Mouse (Mus musculus) olfactory bulb, adult 2 months (tissue): ENCODE measurements around the gene Wdr4. TPM values are rescaled to one million over a fixed set of nuclear protein-coding genes. Genes with fewer than 3 reads are reported as not detected.

ENCODE experiments used
- H3K27ac ChIP-seq: fragments of 200-500 bp; 2 replicates; pipeline ENCODE4 v1.5.1; 2012; ENCODE audit warnings: low read depth, low read length; ENCODE audit not compliant: insufficient read depth
- H3K4me1 ChIP-seq: fragments of 200-500 bp; 2 replicates; pipeline ENCODE4 v1.6.1; 2012; ENCODE audit warnings: low read length; ENCODE audit not compliant: control insufficient read depth, insufficient read depth
- H3K4me3 ChIP-seq: fragments of 200-500 bp; 2 replicates; pipeline ENCODE4 v1.5.1; 2012; ENCODE audit warnings: mild to moderate bottlenecking, low read depth, low read length, moderate library complexity; ENCODE audit not compliant: insufficient read depth
- CTCF ChIP-seq: fragments of 200-500 bp; IDR thresholded peaks from 2 replicates; pipeline ENCODE4 v1.5.1; 2012; ENCODE audit warnings: low read depth, mild to moderate bottlenecking, low read length, moderate library complexity; ENCODE audit not compliant: insufficient read depth
- POLR2A ChIP-seq: fragments of 200-500 bp; IDR thresholded peaks from 2 replicates; pipeline ENCODE4 v1.6.1; 2012; ENCODE audit warnings: mild to moderate bottlenecking, low read depth, low read length, moderate library complexity; ENCODE audit not compliant: insufficient read depth
- WGBS: fragments of 180-500 bp; shearing (Covaris S2); methylation state at CpG from one replicate; pipeline ENCODE4 v1.1.7; 2018; 5-methylcytosine and 5-hydroxymethylcytosine counted together
- polyA plus RNA-seq: library from polyadenylated mRNA; stranded (reverse); fragments of >200 nt; gene quantifications from 2 replicates; pipeline ENCODE4 v1.2.4, GENCODE M21; 2012; ENCODE audit warnings: low replicate concordance; ENCODE audit not compliant: missing spikeins, insufficient read depth, insufficient read length

Gene Wdr4
- polyA plus RNA-seq, 1 experiment = not detected

DNA sequence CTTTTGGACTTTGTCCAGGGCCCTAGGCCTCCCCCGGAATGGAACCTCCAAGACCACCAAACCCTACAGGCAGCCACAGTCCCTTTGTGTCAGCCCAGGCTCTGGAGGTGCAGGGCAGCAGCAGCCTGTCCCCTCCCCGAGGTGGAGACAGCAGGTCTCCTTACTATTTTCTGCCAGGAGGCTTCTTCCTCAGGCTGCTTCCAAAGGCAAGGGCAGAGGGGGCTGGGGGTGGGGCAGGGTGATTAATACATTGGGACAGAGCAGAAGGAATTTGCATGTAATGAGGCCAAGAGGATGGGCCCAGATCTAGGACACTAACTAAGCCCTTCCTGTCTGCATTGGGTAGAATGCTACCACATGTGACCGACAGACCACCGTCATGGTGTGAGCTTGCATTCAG is 59.4 kb downstream of the Wdr4 start:
- peaks cover 11% of the 10 kb centered on the region for H3K4me1 ChIP-seq
- H3K27ac ChIP-seq = no peak overlapping the region
- TF ChIP-seq POLR2A (no peak), CTCF (no peak)
- H3K4me3 ChIP-seq = no peak overlapping the region
- WGBS = 62% methylated on average over 4 of the region's 4 CpGs

DNA sequence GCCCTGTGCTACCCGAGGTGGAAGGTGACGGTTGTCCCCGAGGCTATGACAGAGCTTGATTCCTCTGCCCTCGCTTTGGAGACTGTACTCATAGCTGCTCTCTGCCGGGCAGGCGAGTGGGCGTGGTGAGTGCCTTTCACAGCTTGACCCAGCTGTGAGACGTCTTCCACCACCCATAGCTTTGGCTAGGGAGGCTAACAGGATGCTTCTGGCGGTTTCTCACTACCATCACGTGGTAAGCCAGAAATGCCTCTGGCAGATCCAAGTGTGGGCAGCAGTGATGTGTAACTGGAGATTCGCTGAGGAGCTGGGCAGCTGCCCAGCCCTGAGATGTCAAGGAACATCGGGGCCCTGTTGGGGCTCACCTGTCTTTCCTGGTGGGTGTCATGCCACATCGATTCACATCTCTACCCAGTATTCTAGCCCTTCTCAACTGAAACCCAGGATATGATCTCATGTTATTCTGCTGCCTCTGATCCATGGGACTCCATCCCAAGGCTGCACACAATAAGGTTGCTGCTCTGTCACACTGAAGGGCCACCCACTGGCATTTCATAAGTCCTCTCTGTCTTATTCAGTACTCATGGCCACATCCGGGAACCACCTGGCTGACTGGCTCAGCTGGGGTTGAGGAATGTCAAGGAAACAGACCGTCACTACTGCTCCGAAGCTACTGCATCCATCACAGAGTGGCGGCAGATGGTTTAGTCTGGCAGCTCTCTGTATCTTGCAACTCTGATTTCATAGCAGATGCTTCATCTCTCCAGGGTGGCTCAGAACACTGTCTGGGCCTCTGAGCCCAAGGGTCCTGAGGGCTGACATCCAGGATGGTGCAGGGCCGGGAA is 62.8 kb downstream of the Wdr4 start:
- WGBS = 63% methylated on average over 18 of the region's 18 CpGs
- TF ChIP-seq POLR2A = no peak
- TF ChIP-seq CTCF = no peak
- no peak overlapping the region for H3K27ac ChIP-seq
- H3K4me1 ChIP-seq = peaks cover 11% of the 10 kb centered on the region
- no peak overlapping the region for H3K4me3 ChIP-seq

DNA sequence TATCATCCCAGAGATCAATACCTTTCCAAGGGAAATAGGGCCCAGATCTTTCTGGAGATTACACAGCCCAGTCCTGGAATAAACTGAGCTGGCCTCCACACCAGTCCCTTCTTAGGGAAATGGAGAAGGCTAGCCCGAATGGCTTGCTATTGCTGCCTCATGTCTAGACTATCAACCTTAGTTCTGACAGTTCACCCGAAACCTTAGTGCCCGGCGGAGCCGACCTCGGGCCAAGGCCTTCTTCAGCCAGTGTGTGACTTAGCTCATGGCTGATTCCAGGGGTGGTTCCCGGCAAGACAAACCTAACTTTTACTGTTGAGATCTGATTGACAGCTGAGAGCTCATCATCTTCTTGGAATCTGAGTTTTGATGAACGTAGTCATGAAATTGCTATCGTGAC is 65.7 kb downstream of the Wdr4 start:
- H3K27ac ChIP-seq = no peak overlapping the region
- no peak for TF ChIP-seq POLR2A
- no peak for TF ChIP-seq CTCF
- peaks cover 16% of the 10 kb centered on the region for H3K4me1 ChIP-seq
- H3K4me3 ChIP-seq = no peak overlapping the region
- 93% methylated on average over 9 of the region's 9 CpGs for WGBS

DNA sequence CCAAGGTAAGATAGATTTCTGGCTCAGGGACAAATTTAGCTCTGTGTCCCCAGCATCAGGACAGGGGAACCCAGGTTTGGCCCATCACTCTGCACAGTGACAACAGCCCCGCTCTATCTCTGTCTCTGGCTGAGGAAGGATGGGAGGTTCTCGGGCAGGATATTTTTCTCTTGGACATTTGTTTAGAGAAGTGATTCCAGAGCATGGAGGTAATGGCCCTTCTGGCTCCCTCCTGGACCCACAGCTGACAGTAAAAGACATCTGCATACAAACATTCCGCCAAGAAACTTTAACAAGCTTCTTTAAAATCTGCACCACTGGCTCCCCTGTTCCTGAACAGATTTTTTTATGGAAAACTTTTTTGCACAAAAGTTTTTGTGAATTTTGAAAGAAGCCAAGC is 66.3 kb downstream of the Wdr4 start:
- Histone ChIP-seq H3K4me3 (no peak overlapping the region), H3K27ac (no peak overlapping the region), H3K4me1 (peaks cover 16% of the 10 kb centered on the region)
- TF ChIP-seq POLR2A (no peak), CTCF (no peak)
- WGBS = 81% methylated on average over 3 of the region's 3 CpGs

DNA sequence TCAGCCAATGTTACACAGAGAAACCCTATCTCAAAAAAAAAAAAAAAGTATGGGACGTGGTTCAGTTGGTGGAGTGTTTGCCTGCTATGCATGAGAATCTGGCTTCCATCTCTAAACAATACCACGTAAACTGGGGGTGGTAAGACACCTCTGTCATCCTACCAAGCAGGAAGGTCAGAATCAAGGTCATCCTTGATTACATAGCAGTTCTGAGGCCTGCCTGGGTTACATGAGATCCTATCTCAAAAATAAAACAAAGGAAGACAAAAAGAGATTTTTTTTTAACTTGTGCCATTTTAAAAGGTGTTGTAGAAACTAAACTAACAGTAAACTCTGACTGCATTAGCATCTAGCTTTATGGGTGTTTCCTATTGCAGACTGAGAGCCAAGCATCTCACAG is 67.0 kb downstream of the Wdr4 start:
- 83% methylated on average over 2 of the region's 2 CpGs for WGBS
- H3K27ac ChIP-seq = no peak overlapping the region

DNA sequence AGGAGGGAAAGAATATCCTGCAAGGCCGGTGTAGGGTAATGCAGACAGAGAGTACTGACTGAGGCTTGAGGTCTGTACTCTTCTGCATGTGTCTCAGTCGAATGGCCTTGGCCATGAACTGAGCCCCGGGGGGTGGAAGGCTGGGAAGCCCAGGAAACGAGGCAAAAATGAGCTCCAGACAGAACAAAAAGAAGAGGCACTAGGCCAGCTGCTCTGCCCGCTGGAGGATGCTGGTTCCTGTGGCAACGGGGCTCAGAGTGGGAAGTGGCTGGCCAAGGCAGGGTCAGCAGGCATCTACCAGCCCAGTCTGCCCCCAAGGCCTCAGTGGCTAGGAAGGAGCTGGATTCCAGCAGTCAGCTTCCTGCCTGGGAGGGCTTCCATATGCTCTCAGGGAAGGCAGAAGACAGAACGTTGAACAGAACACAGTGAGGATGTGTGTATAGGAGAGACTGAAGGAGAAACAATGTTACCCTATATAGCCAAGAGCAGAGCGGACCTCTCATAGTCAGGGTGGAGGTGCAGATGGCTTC is 68.5 kb downstream of the Wdr4 start:
- Histone ChIP-seq H3K4me1 (peaks cover 9% of the 10 kb centered on the region), H3K27ac (peak overlapping the region; percentile 10), H3K4me3 (no peak overlapping the region)
- no peak for TF ChIP-seq POLR2A
- 41% methylated on average over 8 of the region's 8 CpGs for WGBS

More for the DNA sequence above, 67.0 kb downstream of the Wdr4 start:
- TF ChIP-seq CTCF (no peak), POLR2A (no peak)
- no peak overlapping the region for H3K4me3 ChIP-seq
- H3K4me1 ChIP-seq = peaks cover 16% of the 10 kb centered on the region

DNA sequence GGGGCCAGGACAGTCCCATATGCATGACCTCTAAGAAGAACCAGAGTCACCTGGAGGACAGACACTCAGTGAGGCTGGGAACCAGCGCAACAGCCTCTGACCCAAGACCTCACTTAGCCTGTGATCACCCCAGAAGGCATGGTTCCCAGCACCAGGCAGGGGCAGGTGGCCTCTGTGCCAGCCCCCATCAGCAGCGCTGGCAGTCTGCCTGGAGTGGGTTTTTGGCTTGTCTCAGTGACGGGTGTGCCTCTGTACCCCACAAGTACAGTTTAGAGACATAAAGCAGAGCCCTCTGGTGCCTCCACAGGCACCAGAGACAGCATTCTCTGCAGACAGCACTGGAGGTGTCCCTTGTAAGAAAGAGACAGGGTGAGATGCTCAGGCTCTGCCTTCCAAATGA is 69.6 kb downstream of the Wdr4 start:
- no peak for TF ChIP-seq POLR2A
- TF ChIP-seq CTCF = no peak
- Histone ChIP-seq H3K4me1 (peaks cover 8% of the 10 kb centered on the region), H3K4me3 (no peak overlapping the region), H3K27ac (peak overlapping the region; percentile 12; the same call in 1 of the 2 replicates)
- WGBS = 46% methylated on average over 3 of the region's 3 CpGs

DNA sequence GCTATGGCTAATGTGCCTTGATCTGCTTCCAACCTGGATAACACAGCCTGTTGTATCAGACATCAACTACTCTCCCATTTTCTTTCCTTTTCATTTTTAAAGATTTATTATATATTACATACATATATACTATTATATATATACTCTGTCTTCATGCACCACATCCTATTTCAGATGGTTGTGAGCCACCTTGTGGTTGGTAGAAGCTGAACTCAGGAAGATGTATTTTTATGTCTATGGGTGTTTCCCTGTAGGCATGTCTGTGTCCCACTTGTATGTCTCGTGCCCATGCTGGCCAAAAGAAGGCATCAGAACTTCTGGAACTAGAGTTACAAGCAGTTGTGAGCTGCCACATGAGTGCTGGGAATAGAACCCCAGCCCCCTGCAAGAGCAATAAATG is 71.3 kb downstream of the Wdr4 start:
- H3K27ac ChIP-seq = no peak overlapping the region
- 74% methylated on average over 1 of the region's 1 CpGs for whole genome bisulfite sequencing

DNA sequence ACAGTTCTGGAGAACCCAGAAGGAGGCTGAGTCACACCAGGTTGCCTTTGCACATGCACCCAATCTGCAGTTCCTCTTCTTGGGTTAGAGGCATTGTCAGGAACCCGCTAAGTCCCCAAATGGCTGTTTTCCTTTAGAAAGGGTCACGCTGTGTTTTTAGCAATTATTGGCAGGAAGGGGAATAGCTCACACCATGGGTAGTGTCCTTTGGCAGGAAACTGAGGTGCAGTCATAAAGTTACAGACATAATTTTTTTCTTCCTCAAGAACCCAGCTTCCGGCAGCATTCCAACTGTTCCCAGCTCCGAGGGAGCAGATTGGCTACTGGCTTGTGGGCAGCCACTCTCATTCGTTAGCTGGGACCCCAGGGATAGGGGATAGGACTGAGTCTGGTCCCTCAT is 72.0 kb downstream of the Wdr4 start:
- Histone ChIP-seq H3K4me3 (no peak overlapping the region), H3K27ac (no peak overlapping the region), H3K4me1 (peaks cover 8% of the 10 kb centered on the region)
- TF ChIP-seq CTCF (no peak), POLR2A (no peak)
- WGBS = 75% methylated on average over 5 of the region's 5 CpGs

More for the DNA sequence above, 71.3 kb downstream of the Wdr4 start:
- Histone ChIP-seq H3K4me3 (no peak overlapping the region), H3K4me1 (peaks cover 8% of the 10 kb centered on the region)
- TF ChIP-seq POLR2A (no peak), CTCF (no peak)
